Mouse (Mus musculus) E14TG2a.4 (cell line): ENCODE data around the gene Sp6.

Experiments
- H3K27me3 ChIP-seq: 2 replicates; pipeline ENCODE4 v1.6.1; 2014; ENCODE audit warnings: low read length, control low read depth; ENCODE audit not compliant: insufficient read depth
- H3K36me3 ChIP-seq: 2 replicates; pipeline ENCODE4 v1.6.1; 2014; ENCODE audit warnings: low read length, control low read depth; ENCODE audit not compliant: insufficient read depth
- H3K4me1 ChIP-seq: replicated peaks from 2 replicates; pipeline ENCODE4 v1.6.1; 2014; ENCODE audit warnings: low read depth, low read length, control low read depth
- H3K4me3 ChIP-seq: replicated peaks from 2 replicates; pipeline ENCODE4 v1.5.1; 2014; ENCODE audit warnings: mild to moderate bottlenecking, low read length
- H3K9me3 ChIP-seq: 2 replicates; pipeline ENCODE4 v1.6.1; 2014; ENCODE audit warnings: low read length, control low read depth
- CTCF ChIP-seq: conservative IDR thresholded peaks from 2 replicates; pipeline ENCODE4 v1.5.1; 2014; ENCODE audit warnings: low read length
- NANOG ChIP-seq: IDR thresholded peaks from 2 replicates; pipeline ENCODE4 v1.6.1; 2014; ENCODE audit warnings: borderline replicate concordance, low read length, mixed read lengths
- POU5F1 ChIP-seq: IDR thresholded peaks from 2 replicates; pipeline ENCODE4 v1.6.1; 2014; ENCODE audit warnings: low read length, borderline replicate concordance

The Sp6 gene

GRCm38 (mm10) chr11:97050944-97051586 is 37.9 kb downstream of the Sp6 start:
- Histone ChIP-seq H3K36me3 (peaks cover 66% of the 10 kb centered on the region), H3K27me3 (no peaks in the 10 kb centered on the region), H3K4me3 (peak overlapping the region; percentile 82), H3K4me1 (peaks cover 57% of the 10 kb centered on the region), H3K9me3 (no peaks in the 10 kb centered on the region)
- TF ChIP-seq CTCF (no peak), POU5F1 (no peak), NANOG (no peak)

- peaks cover 62% of the 10 kb centered on the region for H3K36me3 ChIP-seq
- peaks cover 45% of the 10 kb centered on the region for H3K4me1 ChIP-seq
- H3K4me3 ChIP-seq: peak overlapping the region; percentile 82
- TF ChIP-seq NANOG (no peak), POU5F1 (no peak), CTCF (no peak)
- no peaks in the 10 kb centered on the region for H3K27me3 ChIP-seq
- no peaks in the 10 kb centered on the region for H3K9me3 ChIP-seq
These were observed 39.0 kb downstream of the Sp6 start for GRCm38 (mm10) chr11:97052219-97052646.

DNA sequence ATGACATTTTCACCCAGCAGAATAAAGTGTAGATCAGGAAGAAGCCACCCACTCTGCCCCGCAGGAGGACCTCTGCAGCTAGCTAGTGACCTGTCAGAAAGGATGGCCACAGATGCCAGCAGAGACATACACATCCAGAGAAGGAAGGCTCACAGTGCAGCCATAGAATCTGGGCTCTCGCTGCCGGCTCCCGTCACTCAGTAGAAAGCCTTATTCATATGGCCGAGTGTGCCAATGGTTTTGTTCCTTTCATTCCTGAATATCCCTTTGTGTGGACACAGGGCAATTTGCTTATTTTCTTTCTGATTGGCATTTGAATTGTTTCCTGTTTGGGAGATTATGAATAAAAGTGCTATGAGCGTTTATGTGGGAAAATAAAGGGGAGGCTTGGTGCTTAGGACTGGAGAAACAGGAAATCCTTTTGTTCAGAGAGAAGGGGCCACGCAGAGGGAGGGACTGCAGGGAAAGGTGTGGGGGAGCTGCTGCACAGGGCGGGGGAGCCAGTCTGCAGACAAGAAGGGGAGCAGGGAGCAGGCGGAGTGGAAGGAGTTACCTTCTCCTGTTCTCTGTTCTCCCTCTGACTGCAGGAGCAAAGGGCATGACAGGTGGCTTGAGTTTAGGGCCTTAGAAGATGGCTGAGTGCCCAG is 50.2 kb downstream of the Sp6 start:
- Histone ChIP-seq H3K36me3 (peaks cover 12% of the 10 kb centered on the region), H3K4me3 (no peak overlapping the region)
- no peak for TF ChIP-seq POU5F1
- TF ChIP-seq NANOG: no peak
- TF ChIP-seq CTCF: no peak

DNA sequence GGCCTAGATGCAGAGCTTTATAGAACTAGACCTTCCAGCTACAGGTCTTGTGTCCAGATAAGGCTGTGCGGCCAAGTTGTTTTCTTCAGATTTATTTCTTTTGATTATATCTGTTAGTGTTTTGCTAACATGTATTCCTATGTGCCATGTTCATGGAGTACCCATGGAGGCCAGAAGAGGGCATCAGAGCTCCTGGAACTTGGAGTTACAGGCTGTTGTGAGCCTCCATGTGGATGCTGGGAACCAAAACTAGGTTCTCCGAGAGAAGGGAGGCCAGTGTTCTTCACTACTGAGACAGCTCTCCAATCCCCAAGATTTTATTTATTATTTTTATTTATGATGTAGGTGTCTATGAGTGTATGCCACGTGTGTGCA is 50.7 kb downstream of the Sp6 start:
- Histone ChIP-seq H3K4me1 (peaks cover 75% of the 10 kb centered on the region), H3K36me3 (peaks cover 16% of the 10 kb centered on the region), H3K4me3 (no peak overlapping the region), H3K27me3 (no peaks in the 10 kb centered on the region), H3K9me3 (no peaks in the 10 kb centered on the region)
- TF ChIP-seq CTCF: peak; percentile 58
- TF ChIP-seq POU5F1: no peak
- TF ChIP-seq NANOG: no peak

More for the DNA sequence above, 50.2 kb downstream of the Sp6 start:
- Histone ChIP-seq H3K9me3 (no peaks in the 10 kb centered on the region), H3K27me3 (no peaks in the 10 kb centered on the region), H3K4me1 (peaks cover 75% of the 10 kb centered on the region)

DNA sequence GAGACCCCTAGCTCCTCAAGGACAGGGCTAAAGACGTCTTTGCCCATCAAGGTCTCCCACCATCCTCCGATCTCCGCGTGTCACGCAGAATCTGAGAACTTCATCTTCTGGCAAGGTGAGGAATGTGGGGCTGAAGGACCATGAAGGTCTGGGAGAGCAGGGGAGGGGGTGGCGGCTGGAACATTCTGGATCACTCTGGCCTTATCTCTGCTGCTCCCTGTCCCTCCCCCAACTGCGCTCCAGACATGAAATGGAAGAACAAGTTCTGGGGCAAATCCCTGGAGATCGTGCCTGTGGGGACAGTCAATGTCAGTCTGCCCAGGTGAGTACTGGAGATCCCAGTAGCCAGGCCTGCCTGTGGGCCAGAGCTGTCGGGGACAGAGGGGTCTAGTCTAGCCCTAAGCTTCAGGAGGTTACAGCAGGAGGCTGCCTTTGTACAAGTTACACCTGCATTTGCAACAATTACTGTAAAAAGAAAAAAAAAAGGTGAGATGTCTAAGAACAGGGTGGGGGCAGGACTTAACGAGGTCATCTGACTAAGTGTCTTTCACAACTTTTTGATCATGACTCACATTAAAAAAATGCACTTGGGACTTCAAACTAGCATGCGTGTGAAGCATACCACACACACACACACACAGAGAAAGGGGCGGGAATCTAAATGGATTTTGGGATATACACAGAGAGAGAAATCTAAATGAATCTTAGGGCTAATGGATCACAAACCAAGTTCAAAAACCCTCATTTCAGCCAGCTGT is 52.5 kb downstream of the Sp6 start:
- Histone ChIP-seq H3K36me3 (peaks cover 21% of the 10 kb centered on the region), H3K4me1 (peaks cover 65% of the 10 kb centered on the region), H3K27me3 (no peaks in the 10 kb centered on the region), H3K9me3 (no peaks in the 10 kb centered on the region), H3K4me3 (0 out of 2 replicates have a peak overlapping the region, but pooled peaks have one; percentile 74)
- TF ChIP-seq CTCF (no peak), NANOG (no peak), POU5F1 (no peak)

DNA sequence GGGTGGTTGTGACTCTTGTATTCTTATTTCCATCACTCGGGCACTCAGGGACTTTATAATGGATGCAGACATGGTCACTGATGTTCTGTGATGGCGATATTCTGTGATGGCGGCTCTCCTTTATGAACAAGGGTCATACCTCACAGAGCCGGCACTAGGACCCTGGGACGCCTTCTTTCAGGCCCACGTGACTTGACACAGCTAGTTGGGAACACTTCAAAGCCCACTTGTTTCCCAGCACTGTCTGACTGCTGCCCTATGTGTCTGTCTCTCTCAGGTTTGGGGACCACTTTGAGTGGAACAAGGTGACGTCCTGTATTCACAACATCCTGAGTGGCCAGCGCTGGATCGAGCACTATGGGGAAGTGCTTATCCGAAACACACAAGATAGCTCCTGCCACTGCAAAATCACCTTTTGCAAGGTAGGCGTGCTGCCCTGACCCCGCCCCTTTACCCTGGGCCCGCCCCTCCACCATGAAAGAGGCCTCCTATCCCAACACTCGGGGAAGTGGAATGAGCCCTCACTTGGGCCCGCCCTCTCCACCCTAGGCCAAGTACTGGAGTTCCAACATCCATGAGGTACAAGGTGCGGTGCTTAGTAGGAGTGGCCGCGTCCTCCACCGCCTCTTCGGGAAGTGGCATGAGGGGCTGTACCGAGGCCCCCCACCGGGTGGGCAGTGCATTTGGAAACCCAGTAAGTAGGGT is 53.6 kb downstream of the Sp6 start:
- Histone ChIP-seq H3K27me3 (no peaks in the 10 kb centered on the region), H3K36me3 (peaks cover 21% of the 10 kb centered on the region), H3K4me1 (peaks cover 57% of the 10 kb centered on the region), H3K9me3 (no peaks in the 10 kb centered on the region), H3K4me3 (peak overlapping the region; percentile 74)
- TF ChIP-seq NANOG (no peak), CTCF (no peak), POU5F1 (no peak)

- H3K36me3 ChIP-seq: peaks cover 21% of the 10 kb centered on the region
- H3K4me1 ChIP-seq: peaks cover 62% of the 10 kb centered on the region
- no peak overlapping the region for H3K4me3 ChIP-seq
- no peaks in the 10 kb centered on the region for H3K27me3 ChIP-seq
- TF ChIP-seq CTCF (no peak), NANOG (no peak), POU5F1 (no peak)
- no peaks in the 10 kb centered on the region for H3K9me3 ChIP-seq
These were observed 56.1 kb downstream of the Sp6 start for GRCm38 (mm10) chr11:97069333-97069732.

DNA sequence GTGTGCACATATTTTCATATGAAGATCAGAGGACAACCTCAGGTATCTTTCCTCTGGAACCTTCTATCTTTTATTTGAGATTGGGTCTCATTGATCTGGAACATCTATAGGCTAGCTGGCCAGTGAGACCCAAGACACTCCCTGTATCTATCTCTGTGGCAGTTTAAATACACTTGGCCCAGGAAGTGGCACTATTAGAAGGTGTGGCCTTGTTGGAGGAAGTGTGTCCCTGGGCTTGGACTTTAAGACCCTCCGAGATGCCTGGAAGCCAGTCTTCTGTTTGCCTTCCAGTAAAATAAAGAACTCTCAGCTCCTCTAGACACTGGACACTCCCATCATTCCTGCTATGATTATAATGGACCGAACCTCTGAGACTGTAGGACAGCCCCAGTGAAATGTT is 56.6 kb downstream of the Sp6 start:
- Histone ChIP-seq H3K36me3 (peaks cover 21% of the 10 kb centered on the region), H3K27me3 (no peaks in the 10 kb centered on the region), H3K4me3 (no peak overlapping the region), H3K4me1 (peaks cover 62% of the 10 kb centered on the region), H3K9me3 (no peaks in the 10 kb centered on the region)
- TF ChIP-seq CTCF (no peak), NANOG (no peak), POU5F1 (no peak)
